Mouse (Mus musculus) neural tube, embryonic 10.5 days (tissue): ENCODE results near the gene Sema4c.
A peak's percentile ranks its signal among the peaks of the same experiment; 100 is the strongest.

ENCODE experiments used
- DNase-seq: peaks from one replicate; pipeline ENCODE4 v3.0.0-alpha.2; 2017; ENCODE audit warnings: low spot score; ENCODE audit errors: extremely low spot score

Sema4c gene

DNA sequence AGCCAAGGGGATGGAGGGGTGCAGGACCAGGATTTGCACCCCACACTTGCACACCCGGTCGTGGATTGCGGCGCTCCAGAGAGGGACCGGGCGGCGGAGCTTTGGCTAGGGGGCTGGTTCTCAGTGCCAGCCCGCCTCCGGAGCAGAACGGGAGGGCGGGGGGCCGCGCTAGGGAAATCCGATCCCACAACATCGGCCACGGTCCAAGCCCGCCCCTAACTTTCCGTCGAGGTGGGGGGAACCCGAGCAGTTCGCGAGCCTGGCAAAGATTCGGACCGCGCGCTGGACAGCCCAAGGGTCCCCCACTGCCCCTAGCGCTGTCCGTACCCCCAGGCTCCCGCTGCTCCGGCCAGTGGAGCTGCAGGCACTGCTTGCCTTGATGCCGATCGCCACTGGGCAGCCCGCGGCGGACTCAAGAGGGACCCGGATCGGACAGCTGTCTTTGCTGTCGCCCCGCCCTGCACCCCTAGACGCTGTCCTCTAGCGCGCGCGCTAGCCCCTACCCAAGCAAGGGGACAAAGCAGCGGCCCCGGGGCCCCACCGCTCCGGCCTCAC, 615 bp downstream of the Sema4c start:
- peak; percentile 88 for DNase-seq

GRCm38 (mm10) chr1:36556553-36557456, 1.3 kb downstream of the Sema4c start:
- DNase-seq: peak; percentile 97

GRCm38 (mm10) chr1:36555798-36556395, 2.3 kb downstream of the Sema4c start:
- no peak for DNase-seq

- no peak for DNase-seq
Observed at GRCm38 (mm10) chr1:36554633-36555399, 3.3 kb downstream of the Sema4c start.

GRCm38 (mm10) chr1:36552506-36552905, 5.6 kb downstream of the Sema4c start:
- no peak for DNase-seq

- DNase-seq: no peak
Observed at GRCm38 (mm10) chr1:36551904-36552303, 6.2 kb downstream of the Sema4c start.

GRCm38 (mm10) chr1:36550075-36550863, 7.9 kb downstream of the Sema4c start:
- no peak for DNase-seq

GRCm38 (mm10) chr1:36549491-36549890, 8.7 kb downstream of the Sema4c start:
- no peak for DNase-seq

GRCm38 (mm10) chr1:36548771-36549170, 9.4 kb downstream of the Sema4c start:
- no peak for DNase-seq

DNA sequence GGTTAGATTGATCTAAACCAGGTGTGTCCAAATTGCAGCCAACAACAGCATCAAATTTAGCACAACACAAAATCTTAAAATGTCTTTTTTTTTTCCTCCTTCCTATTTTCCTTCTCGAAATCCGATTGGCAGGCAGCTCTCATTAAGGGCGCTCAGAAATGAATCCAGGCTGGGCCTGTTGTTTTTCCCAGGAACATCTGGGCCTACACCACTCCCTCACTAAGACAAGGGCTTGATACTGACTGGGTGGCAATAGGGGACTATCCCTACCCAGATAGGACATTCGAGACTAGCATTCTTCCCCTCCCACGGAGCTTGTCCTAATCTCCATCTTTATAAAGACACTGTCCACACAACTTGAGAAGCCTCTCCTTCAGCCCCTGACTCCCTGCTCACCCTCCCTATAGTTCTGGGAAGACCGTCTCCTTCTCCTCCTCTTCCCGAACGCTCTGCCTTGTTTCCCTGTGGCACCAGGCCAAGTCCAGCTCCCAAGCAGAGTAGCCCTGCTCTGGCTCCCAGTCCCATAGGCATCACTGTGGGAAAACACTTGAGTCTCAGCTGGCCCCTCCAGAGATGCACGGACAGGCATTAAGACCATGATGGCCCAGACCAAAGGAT, 10.1 kb downstream of the Sema4c start:
- DNase-seq: no peak

DNA sequence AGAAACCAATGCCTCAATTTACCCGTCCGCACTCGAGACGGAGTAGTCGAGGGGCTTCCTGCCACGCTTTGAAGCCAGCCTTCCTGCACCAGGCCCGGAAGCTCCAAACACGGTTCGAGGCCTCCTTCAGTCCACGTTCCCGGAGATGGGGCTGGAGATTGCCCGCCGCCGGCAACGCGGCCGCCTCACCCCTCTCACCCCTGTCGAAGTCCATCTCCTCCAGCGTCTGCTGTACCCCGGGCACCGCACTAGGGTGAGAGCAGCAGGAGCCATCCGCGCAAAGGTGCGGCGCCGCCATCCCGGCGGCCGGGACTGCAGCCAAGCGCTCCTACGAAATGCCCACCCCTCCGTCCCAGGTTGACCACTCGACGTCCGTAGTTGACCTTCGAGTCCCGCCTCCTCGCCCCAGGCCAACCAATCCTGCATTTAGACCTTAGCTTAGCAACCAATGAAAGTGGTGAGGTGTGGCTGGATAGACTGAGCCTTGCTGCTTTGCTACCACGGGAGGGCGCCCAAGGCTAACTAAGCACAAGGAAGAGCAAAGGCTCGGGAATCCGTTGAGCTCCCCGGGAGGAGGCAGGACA, 11.2 kb downstream of the Sema4c start, which contains the start of gene Ankrd39:
Ankrd39 (minus strand) TSS at position 558 of the 584 bp plus-strand sequence.
- DNase-seq: peak; percentile 94

GRCm38 (mm10) chr1:36545845-36546600, 12.1 kb downstream of the Sema4c start:
- no peak for DNase-seq

GRCm38 (mm10) chr1:36545382-36545781, 12.8 kb downstream of the Sema4c start:
- DNase-seq: no peak

GRCm38 (mm10) chr1:36542925-36543324, 15.2 kb downstream of the Sema4c start:
- DNase-seq: no peak

DNA sequence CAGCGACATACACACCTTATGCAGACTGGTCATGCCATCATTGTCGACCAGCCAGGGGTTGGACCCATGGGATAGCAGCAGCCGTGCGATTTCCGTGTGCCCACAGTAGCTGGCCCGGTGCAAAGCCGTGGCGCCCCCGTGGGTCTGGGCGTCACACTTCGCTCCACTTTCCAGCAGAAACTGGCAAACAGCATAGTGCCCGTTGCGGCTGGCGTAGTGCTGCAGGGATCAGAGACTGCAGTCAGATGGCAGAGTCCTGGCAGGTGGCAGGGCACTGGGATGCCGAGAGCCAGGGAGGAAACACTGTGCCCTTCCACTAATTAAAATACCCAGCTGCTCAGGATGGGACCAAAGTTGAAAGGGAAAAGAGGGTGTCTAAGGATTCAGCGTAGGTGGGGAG, 16.3 kb downstream of the Sema4c start:
- DNase-seq: no peak

- DNase-seq: no peak
Observed at GRCm38 (mm10) chr1:36540807-36541206, 17.3 kb downstream of the Sema4c start.

DNA sequence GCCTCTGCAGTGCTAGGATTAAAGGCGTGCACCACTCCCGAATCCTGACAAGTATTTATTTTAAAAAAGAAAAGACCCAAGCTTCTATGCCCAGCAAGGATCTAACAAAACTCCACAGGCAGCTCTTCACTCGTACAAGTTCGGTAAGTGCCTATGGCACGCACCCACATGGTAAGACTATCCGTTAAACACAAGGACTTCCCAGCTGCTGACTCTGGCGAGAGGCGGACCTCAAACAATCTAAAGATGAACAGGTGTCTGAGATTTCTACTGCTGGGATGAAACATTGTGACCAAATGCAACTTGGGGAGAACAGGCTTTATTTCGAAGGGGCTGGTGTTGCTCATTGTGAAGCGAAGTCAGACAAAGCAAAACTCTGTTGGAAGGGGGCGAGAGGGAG, 18.0 kb downstream of the Sema4c start:
- DNase-seq: no peak

DNA sequence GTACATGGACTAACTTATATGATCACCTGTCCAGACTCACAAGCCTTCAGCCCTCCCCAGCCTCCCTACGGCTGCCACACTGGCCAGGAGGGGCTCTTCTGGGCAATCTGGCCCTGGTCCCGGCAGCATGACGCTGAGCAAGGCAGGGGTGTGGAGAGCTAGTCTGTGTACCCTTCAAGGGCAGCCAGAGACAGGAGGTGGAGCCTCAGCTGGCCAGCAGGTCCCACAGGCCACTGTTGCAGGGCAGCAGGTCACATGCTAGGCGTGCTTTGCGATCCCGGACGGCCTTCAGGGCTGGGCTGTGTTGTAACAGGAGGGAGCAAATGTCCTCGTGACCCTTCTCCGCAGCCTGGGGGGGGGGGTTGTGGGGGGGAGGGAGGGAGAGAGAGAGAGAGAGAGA, 19.0 kb downstream of the Sema4c start, which contains the start of gene Gm42417:
Gm42417 (minus strand) TSS at position 244 of the 400 bp plus-strand sequence.
- no peak for DNase-seq

- DNase-seq: no peak
Observed at GRCm38 (mm10) chr1:36538727-36539126, 19.4 kb downstream of the Sema4c start.
